Mouse (Mus musculus) v-Abl transformed pro-B cells (cell line): ENCODE measurements around the gene Tmem39b.

Source experiments
- in situ Hi-C, 2 experiments: fragments of 400-800 bp; cut with MboI; formaldehyde crosslinking; loops; one replicate each; pipeline ENCODE4 v1.15.1; 2025; ENCODE audit not compliant: unreplicated experiment in 2 of 2

Gene Tmem39b

GRCm38 (mm10) chr4:129695815-129696157 is 852 bp downstream of the Tmem39b start:
- in situ Hi-C loops, result no loop called here

GRCm38 (mm10) chr4:129684531-129684930 is 12.1 kb downstream of the Tmem39b start:
- in situ Hi-C loops, result no loop called here

GRCm38 (mm10) chr4:129683901-129684493 is 12.6 kb downstream of the Tmem39b start:
- in situ Hi-C loops, result no loop called here

- in situ Hi-C loops, result no loop called here
Observed at GRCm38 (mm10) chr4:129681837-129682236, 14.8 kb downstream of the Tmem39b start.

- in situ Hi-C loops, result loop anchor here in 1 of 2 experiments (10.0 kb wide), 1 partner anchor 412 kb away; no protein-coding TSS in a partner anchor
Observed at GRCm38 (mm10) chr4:129672878-129673449, 23.7 kb downstream of the Tmem39b start.

- in situ Hi-C loops, result loop anchor here in 1 of 2 experiments (10.0 kb wide), 1 partner anchor 413 kb away; no protein-coding TSS in a partner anchor
Observed at GRCm38 (mm10) chr4:129672083-129672877, 24.4 kb downstream of the Tmem39b start, which contains the start of gene Kpna6. TSS of gene Kpna6 (minus strand) at chr4:129672767.

GRCm38 (mm10) chr4:129671491-129672082 is 25.1 kb downstream of the Tmem39b start:
- in situ Hi-C loops, result loop anchor here in 1 of 2 experiments (10.0 kb wide), 1 partner anchor 413 kb away; no protein-coding TSS in a partner anchor

GRCm38 (mm10) chr4:129662255-129662813 is 34.3 kb downstream of the Tmem39b start:
- in situ Hi-C loops, result no loop called here

GRCm38 (mm10) chr4:129661584-129661983 is 35.1 kb downstream of the Tmem39b start:
- in situ Hi-C loops, result no loop called here

GRCm38 (mm10) chr4:129654770-129655169 is 41.9 kb downstream of the Tmem39b start:
- in situ Hi-C loops, result no loop called here

- in situ Hi-C loops, result no loop called here
Observed at GRCm38 (mm10) chr4:129650359-129650758, 46.3 kb downstream of the Tmem39b start.

GRCm38 (mm10) chr4:129648656-129649055 is 48.0 kb downstream of the Tmem39b start:
- in situ Hi-C loops, result no loop called here

- in situ Hi-C loops, result no loop called here
Observed at GRCm38 (mm10) chr4:129645204-129645603, 51.4 kb downstream of the Tmem39b start.

- in situ Hi-C loops, result no loop called here
Observed at GRCm38 (mm10) chr4:129641756-129642155, 54.9 kb downstream of the Tmem39b start.

GRCm38 (mm10) chr4:129640638-129641467 is 55.8 kb downstream of the Tmem39b start, which contains the start of gene Txlna:
TSS of gene Txlna (minus strand) at chr4:129641065.
- in situ Hi-C loops, result no loop called here

GRCm38 (mm10) chr4:129640101-129640637 is 56.5 kb downstream of the Tmem39b start:
- in situ Hi-C loops, result no loop called here

GRCm38 (mm10) chr4:129639221-129639620 is 57.4 kb downstream of the Tmem39b start:
- in situ Hi-C loops, result no loop called here

GRCm38 (mm10) chr4:129633852-129634251 is 62.8 kb downstream of the Tmem39b start:
- in situ Hi-C loops, result no loop called here

GRCm38 (mm10) chr4:129631867-129632266 is 64.8 kb downstream of the Tmem39b start:
- in situ Hi-C loops, result no loop called here

- in situ Hi-C loops, result no loop called here
Observed at GRCm38 (mm10) chr4:129630944-129631343, 65.7 kb downstream of the Tmem39b start.
